8 mouse cellular contexts compared by ENCODE assay signal in the genomic region with DNA sequence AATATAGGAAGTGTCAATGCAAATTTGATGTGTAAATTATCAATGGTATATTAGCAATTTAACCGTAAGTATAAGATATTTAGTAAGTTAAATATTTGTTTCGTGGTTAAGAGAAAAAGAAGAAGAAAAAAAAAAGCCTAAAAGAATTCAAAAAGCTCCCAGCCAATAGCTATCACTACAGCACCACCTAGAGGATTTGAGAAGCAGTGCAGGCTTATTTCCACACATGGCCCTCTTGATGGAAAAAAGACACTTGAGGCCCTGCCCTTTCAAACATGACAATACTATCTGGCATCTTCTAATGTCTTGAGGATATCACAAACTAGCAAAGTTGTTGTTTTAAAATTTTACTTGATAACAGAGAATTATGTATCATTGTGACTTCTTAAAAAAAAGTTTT. TPM values are rescaled to one million over a fixed set of nuclear protein-coding genes. Genes with fewer than 3 reads are reported as not detected.
DNase-seq lines count a peak whose midpoint lies in the region; ATAC-seq and TF ChIP-seq lines count a peak whose summit lies in the region.

No protein-coding gene starts in this region.

- no peaks in the 10 kb centered on the region for H3K36me3 ChIP-seq in forebrain, embryonic 14.5 days (ENCODE audit: control insufficient read depth, insufficient read depth, low read length)
- H3K36me3 ChIP-seq in midbrain, embryonic 16.5 days (ENCODE audit: control insufficient read depth, insufficient read depth, low read length) = no peaks in the 10 kb centered on the region

- peak in 1 of 2 experiments; percentile 25 for DNase-seq in cerebellum, adult 2 months
- no peak for DNase-seq in cerebellum, postnatal 4 days (ENCODE audit: low spot score in 2 of 2)
- peak; percentile 26 to 27 for DNase-seq in right cerebral cortex, postnatal 10 days (ENCODE audit: low spot score in 2 of 2)
- no peak for DNase-seq in right cerebral cortex, postnatal 4 days
- DNase-seq in forebrain, embryonic 14.5 days (ENCODE audit: low spot score) = peak; percentile 83
- DNase-seq in left cerebral cortex, adult 18-20 months (ENCODE audit: low spot score in 2 of 2) = no peak
- DNase-seq in gastrocnemius, postnatal 14 days = no peak

- no peaks in the 10 kb centered on the region for H3K27me3 ChIP-seq in cerebellum, adult 2 months (ENCODE audit: control insufficient read depth, insufficient read depth, low read length)
- H3K27me3 ChIP-seq in forebrain, embryonic 14.5 days (replicated peaks; ENCODE audit: control insufficient read depth, insufficient read depth, low read length) = 0 out of 2 replicates have a peak, but pooled peaks cover 8% of the 10 kb centered on the region
- peaks cover 13% of the 10 kb centered on the region for H3K27me3 ChIP-seq in midbrain, embryonic 16.5 days (ENCODE audit: control insufficient read depth, insufficient read depth, low read depth, low read length)

- no peak for TF ChIP-seq POLR2A in cerebellum, adult 2 months (IDR thresholded peaks at IDR 0.05; ENCODE audit: borderline replicate concordance, insufficient read depth, low read length)

- H3K4me1 ChIP-seq in cerebellum, adult 2 months (ENCODE audit: control insufficient read depth, insufficient read depth, low read length) = no peaks in the 10 kb centered on the region
- H3K4me1 ChIP-seq in forebrain, embryonic 14.5 days (ENCODE audit: control insufficient read depth, insufficient read depth, low read length) = no peaks in the 10 kb centered on the region; the same call in 1 of the 2 replicates
- H3K4me1 ChIP-seq in midbrain, embryonic 16.5 days (ENCODE audit: control insufficient read depth, insufficient read depth, low read length) = no peaks in the 10 kb centered on the region

- no peaks in the 10 kb centered on the region for H3K9me3 ChIP-seq in forebrain, embryonic 14.5 days (replicated peaks; ENCODE audit: control insufficient read depth, low read length)
- H3K9me3 ChIP-seq in midbrain, embryonic 16.5 days (replicated peaks; ENCODE audit: control insufficient read depth, low read length, poor library complexity, severe bottlenecking) = no peaks in the 10 kb centered on the region

- H3K27ac ChIP-seq in cerebellum, adult 2 months (ENCODE audit: insufficient read depth, low read length) = no peak overlapping the region
- no peak overlapping the region for H3K27ac ChIP-seq in forebrain, embryonic 14.5 days (ENCODE audit: low read depth, low read length)
- H3K27ac ChIP-seq in midbrain, embryonic 16.5 days (ENCODE audit: low read length) = no peak overlapping the region

- H3K4me3 ChIP-seq in cerebellum, adult 2 months (replicated peaks; ENCODE audit: insufficient read depth, low read depth, low read length) = no peak overlapping the region
- H3K4me3 ChIP-seq in forebrain, embryonic 14.5 days (ENCODE audit: low read depth, low read length) = no peak overlapping the region
- H3K4me3 ChIP-seq in midbrain, embryonic 16.5 days (ENCODE audit: low read depth, low read length) = no peak overlapping the region

- H3K9ac ChIP-seq in forebrain, embryonic 14.5 days (ENCODE audit: low read length) = no peak overlapping the region
- no peak overlapping the region for H3K9ac ChIP-seq in midbrain, embryonic 16.5 days (ENCODE audit: low read depth, low read length)

- TF ChIP-seq CTCF in cerebellum, adult 2 months (IDR thresholded peaks at IDR 0.05; ENCODE audit: borderline replicate concordance, insufficient read depth, low read depth, low read length) = peak; percentile 41; the same call in 1 of the 2 replicates

- 54% methylated on average over 2 of the region's 2 CpGs for WGBS in cerebellum, adult 2 months
- 14% methylated on average over 2 of the region's 2 CpGs for WGBS in forebrain, embryonic 14.5 days
- WGBS in midbrain, embryonic 16.5 days = 21% methylated on average over 2 of the region's 2 CpGs

- ATAC-seq in forebrain, embryonic 14.5 days = no peak
- no peak for ATAC-seq in midbrain, embryonic 16.5 days

- H3K4me2 ChIP-seq in forebrain, embryonic 14.5 days (ENCODE audit: low read length) = peak overlapping the region; percentile 16; the same call in 1 of the 2 replicates
- peak overlapping the region; percentile 33; the same call in 1 of the 2 replicates for H3K4me2 ChIP-seq in midbrain, embryonic 16.5 days (ENCODE audit: low read length)

- intact Hi-C loops in gastrocnemius, postnatal 14 days (cut with DNase I; ENCODE audit: low total_unique reads) = loop anchor here (5.0 kb wide), 1 partner anchor 273 kb away; no protein-coding TSS in a partner anchor

RNA-seq across cellular contexts. Expression of a gene that starts 20.7 kb away (rescaled TPM):
- 5.5 and 9.3 TPM in 2 replicates for polyA plus RNA-seq in cerebellum, adult 2 months (2012; rRNA removed)
- polyA plus RNA-seq in forebrain, embryonic 14.5 days (2014; fragmentation: Nextera tagmentation; extraction: Ambion mirVana) = 13.1 and 18.5 TPM in 2 replicates
- polyA plus RNA-seq in midbrain, embryonic 16.5 days (2015; fragmentation: Nextera tagmentation; extraction: Ambion mirVana) = 15.0 and 19.0 TPM in 2 replicates
- 1 to 10 TPM; 1.5 to 1.8 TPM for total RNA-seq in left cerebral cortex, adult 18-20 months (2021)
- not detected for total RNA-seq in gastrocnemius, postnatal 14 days (2021)

Comparison
In these comparisons a context has a peak if more than half of its experiments do, and no peak if none do; other contexts are left out.
1. DNase-seq: peak in right cerebral cortex, postnatal 10 days (2 of 2) and forebrain, embryonic 14.5 days (single experiment); none in cerebellum, postnatal 4 days (0 of 2), right cerebral cortex, postnatal 4 days (single experiment), left cerebral cortex, adult 18-20 months (0 of 2) and gastrocnemius, postnatal 14 days (single experiment).